Mouse (Mus musculus): ENCODE results near the gene Fpr3.

GRCm38 (mm10) chr17:17909636-17910421 is 22.2 kb downstream of the Fpr3 start:
- TF ChIP-seq CTCF (IDR thresholded peaks at IDR 0.05; ENCODE audit: low read depth, low read length) (no peak), POLR2A (IDR thresholded peaks at IDR 0.05; ENCODE audit: borderline replicate concordance, low read depth, low read length) (no peak)

Data from bone marrow macrophage, adult 2 months (primary cell).